Mouse (Mus musculus) urinary bladder, postnatal 14 days (tissue): ENCODE measurements around the gene Dennd1a.

Source experiments
- DNase-seq: peaks from one replicate; pipeline ENCODE4 v3.0.0; 2021; ENCODE audit warnings: low spot score

The Dennd1a gene

GRCm38 (mm10) chr2:38229882-38230281, 57.3 kb downstream of the Dennd1a start:
- DNase-seq: no peak

- DNase-seq: no peak
Observed at GRCm38 (mm10) chr2:38223759-38224158, 63.4 kb downstream of the Dennd1a start.

GRCm38 (mm10) chr2:38221461-38221860, 65.7 kb downstream of the Dennd1a start:
- DNase-seq: no peak

GRCm38 (mm10) chr2:38220687-38221435, 66.3 kb downstream of the Dennd1a start:
- no peak for DNase-seq

GRCm38 (mm10) chr2:38219666-38220065, 67.5 kb downstream of the Dennd1a start:
- no peak for DNase-seq

- no peak for DNase-seq
Observed at GRCm38 (mm10) chr2:38213041-38213440, 74.1 kb downstream of the Dennd1a start.

GRCm38 (mm10) chr2:38211426-38211825, 75.8 kb downstream of the Dennd1a start:
- no peak for DNase-seq

GRCm38 (mm10) chr2:38207752-38208151, 79.4 kb downstream of the Dennd1a start:
- no peak for DNase-seq

- no peak for DNase-seq
Observed at GRCm38 (mm10) chr2:38205281-38205680, 81.9 kb downstream of the Dennd1a start.

GRCm38 (mm10) chr2:38204696-38205095, 82.5 kb downstream of the Dennd1a start:
- no peak for DNase-seq

GRCm38 (mm10) chr2:38198072-38198471, 89.1 kb downstream of the Dennd1a start:
- no peak for DNase-seq

- no peak for DNase-seq
Observed at GRCm38 (mm10) chr2:38196199-38197060, 90.8 kb downstream of the Dennd1a start.

GRCm38 (mm10) chr2:38192007-38192406, 95.2 kb downstream of the Dennd1a start:
- no peak for DNase-seq

- DNase-seq: no peak
Observed at GRCm38 (mm10) chr2:38191601-38192000, 95.6 kb downstream of the Dennd1a start.

- DNase-seq: no peak
Observed at GRCm38 (mm10) chr2:38186438-38186837, 100.8 kb downstream of the Dennd1a start.

GRCm38 (mm10) chr2:38184977-38185376, 102.2 kb downstream of the Dennd1a start:
- DNase-seq: no peak

- no peak for DNase-seq
Observed at GRCm38 (mm10) chr2:38183881-38184280, 103.3 kb downstream of the Dennd1a start.

GRCm38 (mm10) chr2:38182283-38182682, 104.9 kb downstream of the Dennd1a start:
- no peak for DNase-seq

- no peak for DNase-seq
Observed at GRCm38 (mm10) chr2:38177583-38177978, 109.6 kb downstream of the Dennd1a start.

GRCm38 (mm10) chr2:38176870-38177582, 110.2 kb downstream of the Dennd1a start:
- DNase-seq: no peak

- no peak for DNase-seq
Observed at GRCm38 (mm10) chr2:38175276-38175675, 111.9 kb downstream of the Dennd1a start.

- DNase-seq: no peak
Observed at GRCm38 (mm10) chr2:38168606-38169005, 118.6 kb downstream of the Dennd1a start.

GRCm38 (mm10) chr2:38165966-38166365, 121.2 kb downstream of the Dennd1a start:
- no peak for DNase-seq
